Mouse (Mus musculus): ENCODE measurements at regions not wholly inside any gene's neighbourhood (a gene's known extent, or its start where the extent isn't known, plus 50 kb on each side); places are given as distances from the start of the nearest gene placed in this dataset.

DNA sequence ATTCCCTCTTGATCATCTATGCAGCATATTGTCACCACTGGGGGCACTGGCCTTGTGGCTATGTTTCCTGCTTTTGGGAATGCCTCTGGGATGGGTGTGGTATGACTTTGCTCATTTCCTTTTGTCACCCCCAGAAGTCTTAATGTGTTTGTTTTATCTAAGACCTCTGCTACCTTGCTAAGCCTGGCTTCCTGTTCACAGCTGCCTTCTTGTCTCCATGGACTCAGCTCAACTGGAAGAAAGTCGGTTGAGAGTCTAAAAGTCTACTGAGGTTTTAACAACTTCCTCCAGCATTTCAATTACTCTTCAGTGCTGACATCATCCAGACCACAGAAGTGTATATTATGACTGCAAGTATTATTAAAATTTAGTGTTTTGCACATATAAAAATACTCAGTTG is 220.7 kb upstream of the Rasa1 start:
- H3K79me2 ChIP-seq (ENCODE audit: control insufficient read depth, insufficient read depth, low read length, poor library complexity): no peaks in the 10 kb centered on the region; the same call in 1 of the 2 replicates
- no peaks in the 10 kb centered on the region for H3K9me3 ChIP-seq (replicated peaks; ENCODE audit: insufficient read depth, low read length)
- DNase-seq (ENCODE audit: low read depth, low spot score): peak; percentile 79
- H3K27ac ChIP-seq (ENCODE audit: control insufficient read depth, low read depth, low read length): peak overlapping the region; percentile 89
- TF ChIP-seq KAT2A (conservative IDR thresholded peaks at IDR 0.05; ENCODE audit: low read depth, low read length) (no peak; the same call in 1 of the 2 replicates), HCFC1 (IDR thresholded peaks at IDR 0.05; ENCODE audit: low read depth, low read length) (no peak), NELFE (IDR thresholded peaks at IDR 0.05; ENCODE audit: low read depth, low read length) (peak; percentile 31; the same call in 1 of the 2 replicates), ELF1 (IDR thresholded peaks at IDR 0.05; ENCODE audit: low read depth, low read length) (no peak), GABPA (IDR thresholded peaks at IDR 0.05; ENCODE audit: low read depth, low read length) (no peak), ETS1 (IDR thresholded peaks at IDR 0.05; ENCODE audit: low read depth, low read length) (peak; percentile 85), ZMIZ1 (IDR thresholded peaks at IDR 0.05; ENCODE audit: low read depth, low read length) (0 out of 2 replicates have a peak, but pooled peaks have one; percentile 45), CTCF (IDR thresholded peaks at IDR 0.05 in 2 of 3, conservative IDR thresholded peaks at IDR 0.05 in 1 of 3; ENCODE audit: control insufficient read depth in 1 of 3, insufficient read depth in 1 of 3, low read depth in 2 of 3, low read length in 3 of 3, poor library complexity in 1 of 3, severe bottlenecking in 1 of 3) (peak in 2 of 3 experiments; percentile 3 to 21; a peak in 2 of 6 replicates), MYB (IDR thresholded peaks at IDR 0.05; ENCODE audit: low read depth, low read length) (peak; percentile 53), MAFK (IDR thresholded peaks at IDR 0.05; ENCODE audit: borderline replicate concordance, low read depth, low read length) (0 out of 2 replicates have a peak, but pooled peaks have one; percentile 2), MYC (IDR thresholded peaks at IDR 0.05; ENCODE audit: low read depth, low read length) (0 out of 2 replicates have a peak, but pooled peaks have one; percentile 24), USF1 (IDR thresholded peaks at IDR 0.05; ENCODE audit: low read depth, low read length) (no peak), JUND (IDR thresholded peaks at IDR 0.05; ENCODE audit: low read depth, low read length) (no peak), CHD1 (IDR thresholded peaks at IDR 0.05; ENCODE audit: low read depth, low read length) (no peak), ZNF384 (IDR thresholded peaks at IDR 0.05; ENCODE audit: low read depth, low read length) (no peak), POLR2AphosphoS2 (IDR thresholded peaks at IDR 0.05; ENCODE audit: low read length) (no peak), NRF1 (IDR thresholded peaks at IDR 0.05; ENCODE audit: insufficient read depth, low read depth, low read length, poor library complexity, severe bottlenecking) (no peak), TCF12 (IDR thresholded peaks at IDR 0.05; ENCODE audit: low read depth, low read length) (peak; percentile 26; the same call in 1 of the 2 replicates), BHLHE40 (IDR thresholded peaks at IDR 0.05; ENCODE audit: borderline replicate concordance, low read depth, low read length) (no peak), CHD2 (IDR thresholded peaks at IDR 0.05; ENCODE audit: low read length) (no peak), SIN3A (IDR thresholded peaks at IDR 0.05; ENCODE audit: low read length) (peak; percentile 47; the same call in 1 of the 2 replicates), POLR2A (IDR thresholded peaks at IDR 0.05; ENCODE audit: control insufficient read depth in 1 of 2, insufficient read depth in 1 of 2, low read depth in 1 of 2, low read length in 2 of 2, poor library complexity in 1 of 2) (no peak), RAD21 (IDR thresholded peaks at IDR 0.05; ENCODE audit: low read depth, low read length) (no peak), RCOR1 (IDR thresholded peaks at IDR 0.05; ENCODE audit: low read depth, low read length) (no peak; the same call in 1 of the 2 replicates), EP300 (IDR thresholded peaks at IDR 0.05; ENCODE audit: low read depth in 1 of 2, low read length in 2 of 2) (peak; percentile 67 to 72; a peak in 3 of 4 replicates), MAX (IDR thresholded peaks at IDR 0.05; ENCODE audit: low read length) (no peak), ZC3H11A (IDR thresholded peaks at IDR 0.05; ENCODE audit: low read depth, low read length) (0 out of 2 replicates have a peak, but pooled peaks have one; percentile 2), TAL1 (IDR thresholded peaks at IDR 0.05; ENCODE audit: low read length) (no peak), GATA1 (IDR thresholded peaks at IDR 0.05; ENCODE audit: low read depth, low read length) (peak; percentile 53), USF2 (IDR thresholded peaks at IDR 0.05; ENCODE audit: borderline replicate concordance in 1 of 2, insufficient read depth in 1 of 2, low read depth in 1 of 2, low read length in 2 of 2) (no peak)
- H3K9ac ChIP-seq (ENCODE audit: control insufficient read depth, low read depth, low read length, poor library complexity, severe bottlenecking): no peak overlapping the region
- H3K4me3 ChIP-seq (ENCODE audit: control insufficient read depth in 1 of 2, insufficient read depth in 1 of 2, low read depth in 2 of 2, low read length in 2 of 2): no peak overlapping the region
- H3K36me3 ChIP-seq (ENCODE audit: control insufficient read depth in 1 of 2, insufficient read depth in 2 of 2, low read length in 2 of 2): peaks cover 0 to 40% of the 10 kb centered on the region in 2 experiments; a peak in 2 of 4 replicates
- H3K27me3 ChIP-seq (ENCODE audit: control insufficient read depth in 1 of 2, insufficient read depth in 2 of 2, low read length in 2 of 2): no peaks in the 10 kb centered on the region
- peaks cover 22 to 24% of the 10 kb centered on the region in 2 experiments for H3K4me1 ChIP-seq (ENCODE audit: control insufficient read depth in 1 of 2, insufficient read depth in 2 of 2, low read length in 2 of 2)

Data from MEL (cell line).